Mouse (Mus musculus): ENCODE data around the gene Ccnk. TPM values are rescaled to one million over a fixed set of nuclear protein-coding genes. Genes with fewer than 3 reads are reported as not detected.

Gene Ccnk
- polyA plus RNA-seq, 1 experiment from 2014 or later: 4.3 TPM

Other genes starting within 250 kb of the Ccnk start
- 0.53 and 0.90 TPM in 2 replicates for gene Bcl11b, start 176.0 kb upstream of the Ccnk start, polyA plus RNA-seq (2014; fragmentation: Nextera tagmentation; extraction: Ambion mirVana)
- 73.3 and 77.0 TPM in 2 replicates for gene Setd3, start 265 bp upstream of the Ccnk start, polyA plus RNA-seq (2014; fragmentation: Nextera tagmentation; extraction: Ambion mirVana)
- 5.9 and 7.4 TPM in 2 replicates for gene Ccdc85c, start 95.8 kb downstream of the Ccnk start, polyA plus RNA-seq (2014; fragmentation: Nextera tagmentation; extraction: Ambion mirVana)
- gene Hhipl1, start 126.7 kb downstream of the Ccnk start, polyA plus RNA-seq (2014; fragmentation: Nextera tagmentation; extraction: Ambion mirVana): 0.14 TPM in 1 of 2 replicates, not detected in the other
- gene Cyp46a1, start 154.8 kb downstream of the Ccnk start, polyA plus RNA-seq (2014; fragmentation: Nextera tagmentation; extraction: Ambion mirVana): 1.0 and 2.2 TPM in 2 replicates
- gene Eml1, start 191.4 kb downstream of the Ccnk start, polyA plus RNA-seq (2014; fragmentation: Nextera tagmentation; extraction: Ambion mirVana): 14.8 and 18.3 TPM in 2 replicates